Mouse (Mus musculus) small intestine, adult 2 months (tissue): ENCODE results near the gene Wdr37.

ENCODE experiments used
- CTCF ChIP-seq: fragments of 200-500 bp; IDR thresholded peaks from 2 replicates; pipeline ENCODE4 v1.5.1; 2012; ENCODE audit warnings: low read depth, mild to moderate bottlenecking, control low read depth, inconsistent platforms, low read length, moderate library complexity, mixed read lengths; ENCODE audit not compliant: insufficient replicate concordance, insufficient read length; ENCODE audit errors: extremely low read depth
- POLR2A ChIP-seq: fragments of 200-500 bp; IDR thresholded peaks from 2 replicates; pipeline ENCODE4 v1.6.1; 2012; ENCODE audit warnings: low read depth, mild to moderate bottlenecking, control low read depth, inconsistent platforms, low read length, moderate library complexity

- TF ChIP-seq CTCF (no peak), POLR2A (no peak)
Measured at GRCm38 (mm10) chr13:8828946-8829345, 42.8 kb downstream of the Wdr37 start.
